Mouse (Mus musculus): ENCODE data around the gene Psors1c2.

DNA sequence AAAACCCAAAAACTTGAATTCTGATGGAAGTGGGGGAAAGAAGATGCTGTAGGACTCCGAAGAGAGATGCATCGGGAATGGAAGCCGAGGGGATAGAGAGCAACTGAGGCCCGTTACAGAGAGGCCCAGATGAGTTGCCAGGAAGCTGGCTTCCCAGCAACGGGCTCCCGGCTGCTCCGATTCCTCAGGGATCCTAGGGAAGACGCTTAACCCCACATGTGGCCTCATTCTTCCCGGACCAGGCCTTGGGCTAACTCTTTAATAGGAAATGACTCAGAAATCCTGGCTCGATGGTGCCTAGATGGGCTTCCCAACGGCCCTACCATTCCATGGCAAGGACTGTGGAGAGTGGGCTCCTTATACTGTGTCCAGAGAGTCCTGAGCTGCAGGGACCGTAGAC is 15.5 kb upstream of the Psors1c2 start:
- TF ChIP-seq POLR2A (IDR thresholded peaks at IDR 0.05; ENCODE audit: insufficient read depth, low read length), result no peak
- TF ChIP-seq CTCF (IDR thresholded peaks at IDR 0.05; ENCODE audit: low read depth, low read length), result no peak
- no peak for TF ChIP-seq EP300 (IDR thresholded peaks at IDR 0.05; ENCODE audit: insufficient read depth, low read depth, low read length)
